Mouse (Mus musculus): Measurements from ENCODE around the gene Pde4b. TPM values are rescaled to one million over a fixed set of nuclear protein-coding genes. Genes with fewer than 3 reads are reported as not detected.

Pde4b gene
- polyA plus RNA-seq, 1 experiment from 2014 or later: 43.4 TPM

GRCm38 (mm10) chr4:102446160-102446945 lies 359.0 kb downstream of the Pde4b start:
- Histone ChIP-seq H3K9ac (ENCODE audit: low read depth, low read length) (no peak overlapping the region), H3K27ac (ENCODE audit: low read depth, low read length) (no peak overlapping the region), H3K4me1 (ENCODE audit: control insufficient read depth, insufficient read depth, low read depth, low read length) (no peaks in the 10 kb centered on the region), H3K27me3 (replicated peaks; ENCODE audit: control insufficient read depth, insufficient read depth, low read length) (no peaks in the 10 kb centered on the region), H3K9me3 (ENCODE audit: control insufficient read depth, low read length) (no peaks in the 10 kb centered on the region), H3K4me2 (ENCODE audit: low read length) (no peak overlapping the region), H3K4me3 (ENCODE audit: low read length) (no peak overlapping the region), H3K36me3 (ENCODE audit: control insufficient read depth, insufficient read depth, low read length) (no peaks in the 10 kb centered on the region)
- 79% methylated on average over 8 of the region's 8 CpGs for WGBS
- no peak for ATAC-seq

GRCm38 (mm10) chr4:102456426-102456825 lies 369.1 kb downstream of the Pde4b start:
- no peak for ATAC-seq
- no peaks in the 10 kb centered on the region for H3K4me1 ChIP-seq (ENCODE audit: control insufficient read depth, insufficient read depth, low read depth, low read length)
- 68% methylated on average over 3 of the region's 3 CpGs for WGBS

GRCm38 (mm10) chr4:102459216-102459999 lies 372.1 kb downstream of the Pde4b start:
- Histone ChIP-seq H3K27me3 (replicated peaks; ENCODE audit: control insufficient read depth, insufficient read depth, low read length) (no peaks in the 10 kb centered on the region), H3K9ac (ENCODE audit: low read depth, low read length) (no peak overlapping the region), H3K36me3 (ENCODE audit: control insufficient read depth, insufficient read depth, low read length) (no peaks in the 10 kb centered on the region), H3K27ac (ENCODE audit: low read depth, low read length) (no peak overlapping the region), H3K4me3 (ENCODE audit: low read length) (no peak overlapping the region), H3K4me1 (ENCODE audit: control insufficient read depth, insufficient read depth, low read depth, low read length) (no peaks in the 10 kb centered on the region), H3K9me3 (ENCODE audit: control insufficient read depth, low read length) (no peaks in the 10 kb centered on the region), H3K4me2 (ENCODE audit: low read length) (no peak overlapping the region)
- WGBS: 65% methylated on average over 5 of the region's 5 CpGs
- no peak for ATAC-seq

More at GRCm38 (mm10) chr4:102456426-102456825, 369.1 kb downstream of the Pde4b start:
- Histone ChIP-seq H3K36me3 (ENCODE audit: control insufficient read depth, insufficient read depth, low read length) (no peaks in the 10 kb centered on the region), H3K9me3 (ENCODE audit: control insufficient read depth, low read length) (no peaks in the 10 kb centered on the region), H3K4me3 (ENCODE audit: low read length) (no peak overlapping the region), H3K9ac (ENCODE audit: low read depth, low read length) (no peak overlapping the region), H3K4me2 (ENCODE audit: low read length) (no peak overlapping the region), H3K27me3 (replicated peaks; ENCODE audit: control insufficient read depth, insufficient read depth, low read length) (no peaks in the 10 kb centered on the region), H3K27ac (ENCODE audit: low read depth, low read length) (no peak overlapping the region)

DNA sequence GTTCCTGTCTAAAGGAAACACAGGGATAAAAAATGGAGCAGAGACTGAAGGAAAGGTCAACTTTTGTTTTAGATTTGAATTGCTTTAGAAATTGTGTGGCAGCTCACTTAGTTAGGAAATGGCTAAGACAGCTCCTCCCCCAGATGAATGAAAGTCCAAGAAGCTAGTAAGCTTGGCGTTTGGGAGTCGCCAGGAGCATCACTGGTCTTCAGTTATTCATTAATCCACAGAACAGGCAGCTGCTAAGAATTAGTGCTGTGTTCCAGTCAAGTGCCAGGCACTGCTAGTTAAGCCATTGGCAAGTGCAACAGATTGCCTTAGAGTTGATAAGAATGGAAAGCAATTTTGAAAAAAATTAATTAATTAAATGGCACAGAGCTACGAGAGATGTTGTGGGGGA lies 390.8 kb downstream of the Pde4b start:
- no peak overlapping the region for H3K4me3 ChIP-seq (ENCODE audit: low read length)
- H3K27me3 ChIP-seq (replicated peaks; ENCODE audit: control insufficient read depth, insufficient read depth, low read length): no peaks in the 10 kb centered on the region
- no peaks in the 10 kb centered on the region for H3K9me3 ChIP-seq (ENCODE audit: control insufficient read depth, low read length)
- no peak overlapping the region for H3K27ac ChIP-seq (ENCODE audit: low read depth, low read length)
- H3K4me2 ChIP-seq (ENCODE audit: low read length): no peak overlapping the region
- H3K9ac ChIP-seq (ENCODE audit: low read depth, low read length): no peak overlapping the region
- 0 out of 2 replicates have a peak, but pooled peaks cover 2% of the 10 kb centered on the region for H3K4me1 ChIP-seq (ENCODE audit: control insufficient read depth, insufficient read depth, low read depth, low read length)
- WGBS: 42% methylated on average over 3 of the region's 3 CpGs
- ATAC-seq: no peak
- no peaks in the 10 kb centered on the region for H3K36me3 ChIP-seq (ENCODE audit: control insufficient read depth, insufficient read depth, low read length)

DNA sequence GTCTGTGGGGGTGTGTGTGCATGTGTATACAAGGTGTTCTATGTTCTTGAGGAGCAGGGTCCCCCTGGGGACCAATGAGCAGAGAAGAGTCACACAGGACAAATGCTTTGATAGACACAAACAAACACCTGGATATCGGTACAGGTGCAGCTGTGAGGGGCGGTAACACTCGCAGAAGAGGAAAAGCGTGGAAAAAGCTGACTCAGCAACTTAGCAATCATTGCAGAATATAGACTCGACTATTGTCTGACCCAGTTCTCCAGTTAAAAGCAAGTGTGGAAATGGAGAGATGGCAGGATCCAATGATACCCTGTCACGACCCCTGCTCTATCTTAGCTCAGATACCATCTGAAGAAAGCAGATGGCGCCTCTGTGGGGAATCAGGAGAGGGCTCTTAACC lies 391.5 kb downstream of the Pde4b start:
- H3K9ac ChIP-seq (ENCODE audit: low read depth, low read length): no peak overlapping the region
- ATAC-seq: no peak
- WGBS: 82% methylated on average over 7 of the region's 7 CpGs
- 0 out of 2 replicates have a peak, but pooled peaks cover 2% of the 10 kb centered on the region for H3K4me1 ChIP-seq (ENCODE audit: control insufficient read depth, insufficient read depth, low read depth, low read length)
- no peaks in the 10 kb centered on the region for H3K36me3 ChIP-seq (ENCODE audit: control insufficient read depth, insufficient read depth, low read length)
- H3K4me3 ChIP-seq (ENCODE audit: low read length): no peak overlapping the region
- no peak overlapping the region for H3K4me2 ChIP-seq (ENCODE audit: low read length)
- H3K9me3 ChIP-seq (ENCODE audit: control insufficient read depth, low read length): no peaks in the 10 kb centered on the region
- H3K27ac ChIP-seq (ENCODE audit: low read depth, low read length): no peak overlapping the region
- H3K27me3 ChIP-seq (replicated peaks; ENCODE audit: control insufficient read depth, insufficient read depth, low read length): no peaks in the 10 kb centered on the region

- 0 out of 2 replicates have a peak, but pooled peaks cover 2% of the 10 kb centered on the region for H3K4me1 ChIP-seq (ENCODE audit: control insufficient read depth, insufficient read depth, low read depth, low read length)
- H3K27ac ChIP-seq (ENCODE audit: low read depth, low read length): no peak overlapping the region
- no peak overlapping the region for H3K4me3 ChIP-seq (ENCODE audit: low read length)
- H3K4me2 ChIP-seq (ENCODE audit: low read length): no peak overlapping the region
- no peak overlapping the region for H3K9ac ChIP-seq (ENCODE audit: low read depth, low read length)
- WGBS: 60% methylated on average over 6 of the region's 6 CpGs
- H3K27me3 ChIP-seq (replicated peaks; ENCODE audit: control insufficient read depth, insufficient read depth, low read length): no peaks in the 10 kb centered on the region
- no peaks in the 10 kb centered on the region for H3K9me3 ChIP-seq (ENCODE audit: control insufficient read depth, low read length)
- no peaks in the 10 kb centered on the region for H3K36me3 ChIP-seq (ENCODE audit: control insufficient read depth, insufficient read depth, low read length)
- ATAC-seq: peak; percentile 71
These were observed 393.6 kb downstream of the Pde4b start for GRCm38 (mm10) chr4:102480830-102481484.

- Histone ChIP-seq H3K4me2 (ENCODE audit: low read length) (no peak overlapping the region), H3K4me1 (ENCODE audit: control insufficient read depth, insufficient read depth, low read depth, low read length) (peaks cover 7% of the 10 kb centered on the region), H3K36me3 (ENCODE audit: control insufficient read depth, insufficient read depth, low read length) (no peaks in the 10 kb centered on the region), H3K27me3 (replicated peaks; ENCODE audit: control insufficient read depth, insufficient read depth, low read length) (no peaks in the 10 kb centered on the region), H3K9me3 (ENCODE audit: control insufficient read depth, low read length) (no peaks in the 10 kb centered on the region), H3K27ac (ENCODE audit: low read depth, low read length) (no peak overlapping the region), H3K4me3 (ENCODE audit: low read length) (no peak overlapping the region), H3K9ac (ENCODE audit: low read depth, low read length) (no peak overlapping the region)
- 32% methylated on average over 7 of the region's 7 CpGs for WGBS
- no peak for ATAC-seq
These were observed 396.1 kb downstream of the Pde4b start for GRCm38 (mm10) chr4:102483354-102484018.

GRCm38 (mm10) chr4:102484738-102485137 lies 397.4 kb downstream of the Pde4b start:
- no peak overlapping the region for H3K9ac ChIP-seq (ENCODE audit: low read depth, low read length)
- 70% methylated on average over 2 of the region's 2 CpGs for WGBS
- no peak overlapping the region for H3K4me3 ChIP-seq (ENCODE audit: low read length)
- H3K27me3 ChIP-seq (replicated peaks; ENCODE audit: control insufficient read depth, insufficient read depth, low read length): no peaks in the 10 kb centered on the region
- no peak for ATAC-seq
- no peaks in the 10 kb centered on the region for H3K36me3 ChIP-seq (ENCODE audit: control insufficient read depth, insufficient read depth, low read length)
- H3K4me2 ChIP-seq (ENCODE audit: low read length): no peak overlapping the region
- no peaks in the 10 kb centered on the region for H3K9me3 ChIP-seq (ENCODE audit: control insufficient read depth, low read length)
- H3K27ac ChIP-seq (ENCODE audit: low read depth, low read length): no peak overlapping the region
- H3K4me1 ChIP-seq (ENCODE audit: control insufficient read depth, insufficient read depth, low read depth, low read length): peaks cover 7% of the 10 kb centered on the region
